Mouse (Mus musculus) liver, postnatal 0 days (tissue): Measurements from ENCODE around the gene Actl6a.

Experiments used
- CTCF ChIP-seq: sonication (generic); IDR thresholded peaks from 2 replicates; pipeline ENCODE4 v1.5.1; 2016; ENCODE audit warnings: antibody characterized with exemption, low read depth
- EP300 ChIP-seq: IDR thresholded peaks from 2 replicates; pipeline ENCODE4 v1.6.1; 2016; ENCODE audit warnings: antibody characterized with exemption, low read depth, mild to moderate bottlenecking

GRCm38 (mm10) chr3:32682910-32683531 lies 23.1 kb upstream of the Actl6a start:
- TF ChIP-seq EP300: no peak
- no peak for TF ChIP-seq CTCF
